Mouse (Mus musculus) stomach, postnatal 0 days (tissue): ENCODE results near the gene Lsamp.

Experiments used
- CTCF ChIP-seq: IDR thresholded peaks from 2 replicates; pipeline ENCODE4 v1.5.1; 2016; ENCODE audit warnings: antibody characterized with exemption, low read depth, mild to moderate bottlenecking, moderate library complexity
- EP300 ChIP-seq: optimal IDR thresholded peaks from 2 replicates; pipeline ENCODE3; 2016; ENCODE audit warnings: antibody characterized with exemption

DNA sequence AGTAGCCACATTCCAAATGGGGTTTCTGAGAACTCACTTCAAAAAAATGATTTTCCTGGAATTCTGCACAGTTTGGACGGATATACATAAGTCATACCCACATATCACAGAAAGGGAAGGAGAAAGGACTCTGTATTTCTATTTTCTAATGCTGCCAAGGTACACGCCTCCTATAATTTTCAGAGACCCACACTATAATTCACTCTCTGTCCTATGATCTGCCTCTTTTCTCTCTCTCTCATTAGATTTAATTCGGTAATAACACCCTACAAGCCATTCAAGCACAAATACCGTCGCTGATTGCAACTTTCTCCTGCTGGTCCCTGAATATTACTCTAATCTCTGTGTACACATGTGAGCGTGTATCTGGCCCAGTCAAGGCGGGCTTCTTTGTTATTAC is 311.1 kb downstream of the Lsamp start:
- TF ChIP-seq CTCF (no peak), EP300 (no peak)
